Mouse (Mus musculus): ENCODE measurements around the gene Hoxb4.

The Hoxb4 gene

GRCm38 (mm10) chr11:96317608-96318367 lies at the start of gene Hoxb4:
TSS of gene Hoxb4 (plus strand) at chr11:96318267.
- TF ChIP-seq GATA4 (IDR thresholded peaks at IDR 0.05; ENCODE audit: insufficient replicate concordance, low read length), result no peak

- TF ChIP-seq GATA4 (IDR thresholded peaks at IDR 0.05; ENCODE audit: insufficient replicate concordance, low read length), result no peak
Measured at GRCm38 (mm10) chr11:96269869-96270268, 48.2 kb upstream of the Hoxb4 start.

GRCm38 (mm10) chr11:96270996-96271540 lies 47.0 kb upstream of the Hoxb4 start, which contains the start of gene Hoxb9:
TSS of gene Hoxb9 (plus strand) at chr11:96271457.
- TF ChIP-seq GATA4 (IDR thresholded peaks at IDR 0.05; ENCODE audit: insufficient replicate concordance, low read length), result no peak

GRCm38 (mm10) chr11:96271541-96272011 lies 46.5 kb upstream of the Hoxb4 start:
- TF ChIP-seq GATA4 (IDR thresholded peaks at IDR 0.05; ENCODE audit: insufficient replicate concordance, low read length), result no peak

- TF ChIP-seq GATA4 (IDR thresholded peaks at IDR 0.05; ENCODE audit: insufficient replicate concordance, low read length), result no peak
Measured at GRCm38 (mm10) chr11:96272024-96272921, 45.8 kb upstream of the Hoxb4 start.

GRCm38 (mm10) chr11:96274428-96274827 lies 43.6 kb upstream of the Hoxb4 start:
- no peak for TF ChIP-seq GATA4 (IDR thresholded peaks at IDR 0.05; ENCODE audit: insufficient replicate concordance, low read length)

GRCm38 (mm10) chr11:96275896-96276295 lies 42.2 kb upstream of the Hoxb4 start:
- no peak for TF ChIP-seq GATA4 (IDR thresholded peaks at IDR 0.05; ENCODE audit: insufficient replicate concordance, low read length)

GRCm38 (mm10) chr11:96277151-96278044 lies 40.7 kb upstream of the Hoxb4 start:
- TF ChIP-seq GATA4 (IDR thresholded peaks at IDR 0.05; ENCODE audit: insufficient replicate concordance, low read length), result no peak

- no peak for TF ChIP-seq GATA4 (IDR thresholded peaks at IDR 0.05; ENCODE audit: insufficient replicate concordance, low read length)
Measured at GRCm38 (mm10) chr11:96278324-96278723, 39.7 kb upstream of the Hoxb4 start.

GRCm38 (mm10) chr11:96278773-96279172 lies 39.3 kb upstream of the Hoxb4 start:
- no peak for TF ChIP-seq GATA4 (IDR thresholded peaks at IDR 0.05; ENCODE audit: insufficient replicate concordance, low read length)

- no peak for TF ChIP-seq GATA4 (IDR thresholded peaks at IDR 0.05; ENCODE audit: insufficient replicate concordance, low read length)
Measured at GRCm38 (mm10) chr11:96279421-96280233, 38.4 kb upstream of the Hoxb4 start.

GRCm38 (mm10) chr11:96280399-96281378 lies 37.4 kb upstream of the Hoxb4 start:
- TF ChIP-seq GATA4 (IDR thresholded peaks at IDR 0.05; ENCODE audit: insufficient replicate concordance, low read length), result no peak

- no peak for TF ChIP-seq GATA4 (IDR thresholded peaks at IDR 0.05; ENCODE audit: insufficient replicate concordance, low read length)
Measured at GRCm38 (mm10) chr11:96281396-96281795, 36.7 kb upstream of the Hoxb4 start.
